Mouse (Mus musculus) urinary bladder, adult 18-20 months (tissue): ENCODE data around the gene Amot.

ENCODE experiments used
- DNase-seq, 2 experiments: peaks; one replicate each; pipeline ENCODE4 v3.0.0; 2022; ENCODE audit warnings: low spot score in 2 of 2, mixed read lengths in 2 of 2

Amot gene

GRCm38 (mm10) chrX:145482383-145482782 is 22.6 kb downstream of the Amot start:
- DNase-seq: no peak

GRCm38 (mm10) chrX:145479942-145480341 is 25.0 kb downstream of the Amot start:
- DNase-seq: no peak

- DNase-seq: no peak
These were observed 27.2 kb downstream of the Amot start for GRCm38 (mm10) chrX:145477725-145478194.

DNA sequence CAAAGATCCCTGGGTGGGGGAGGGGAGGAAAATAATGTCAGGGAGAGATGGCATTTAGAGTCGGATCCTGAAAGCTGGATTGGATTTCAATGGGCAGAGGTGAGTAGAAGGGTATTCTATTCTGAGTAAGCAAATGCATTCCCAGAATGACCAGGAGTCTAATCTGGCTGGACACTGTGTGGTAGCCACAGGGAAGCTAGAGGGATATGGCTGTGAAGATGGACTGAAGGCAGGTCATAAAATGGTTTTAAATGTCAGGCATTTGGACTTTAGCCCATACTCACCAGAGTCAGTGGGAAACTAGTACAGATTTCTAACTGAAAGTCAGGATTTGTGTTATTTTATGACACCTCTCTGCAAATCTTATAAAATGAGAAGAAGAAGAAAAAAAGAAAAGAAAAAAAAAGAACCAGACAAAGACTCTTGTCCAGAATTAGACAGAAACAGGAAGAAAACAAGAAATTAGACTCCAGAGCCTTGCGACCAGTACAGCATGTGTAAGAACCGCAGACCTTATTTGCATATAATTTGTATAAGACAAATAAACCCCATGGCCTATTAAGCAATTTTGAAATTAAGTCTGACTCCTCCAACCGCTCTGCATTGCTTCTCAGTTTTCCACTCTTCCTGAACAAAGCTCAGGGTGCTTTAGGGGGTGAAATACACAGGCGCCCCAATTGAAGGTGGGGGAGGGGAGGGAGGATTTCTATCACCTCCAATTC is 27.8 kb downstream of the Amot start:
- no peak for DNase-seq

- DNase-seq: no peak
These were observed 36.7 kb downstream of the Amot start for GRCm38 (mm10) chrX:145468264-145468663.

- no peak for DNase-seq
These were observed 41.5 kb downstream of the Amot start for GRCm38 (mm10) chrX:145463524-145463923.

- no peak for DNase-seq
These were observed 43.6 kb downstream of the Amot start for GRCm38 (mm10) chrX:145461339-145461738.

DNA sequence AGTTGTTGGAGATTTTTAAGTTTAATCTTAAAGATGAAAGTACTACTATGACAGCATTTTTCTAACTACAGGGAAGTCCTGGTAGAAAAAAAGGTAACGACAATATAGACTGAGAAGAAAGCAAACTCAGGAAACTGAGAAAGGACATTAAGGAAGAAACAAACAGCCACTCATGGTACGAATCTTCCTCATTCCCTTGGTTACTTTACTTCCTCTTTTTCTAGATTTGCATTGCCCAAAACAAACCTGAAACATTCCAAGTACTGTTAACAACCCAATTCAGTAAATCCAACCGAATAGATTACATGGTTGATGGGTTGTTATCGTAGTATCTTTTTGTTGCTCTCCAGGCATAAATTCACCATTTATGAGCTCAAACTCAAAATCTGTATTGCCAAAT is 48.7 kb downstream of the Amot start:
- DNase-seq: no peak

DNA sequence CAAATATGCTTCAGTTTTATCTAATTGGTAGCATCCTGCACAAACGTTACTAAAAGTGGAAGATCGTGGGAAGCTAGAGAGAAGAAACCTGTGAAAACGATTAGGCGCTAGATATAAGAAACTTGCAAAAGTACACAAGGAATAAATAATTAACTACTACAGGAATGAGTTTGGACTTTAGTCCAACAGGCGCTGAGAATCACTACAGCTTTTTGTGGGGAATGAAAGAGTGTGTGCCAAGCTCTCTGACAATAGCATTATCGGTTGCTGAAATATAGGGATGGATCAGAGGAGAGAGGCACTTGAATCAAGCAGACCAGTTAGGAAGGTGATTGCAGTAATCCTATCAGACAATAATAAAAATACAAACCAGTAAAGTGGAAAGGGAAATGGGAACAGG is 49.4 kb downstream of the Amot start:
- DNase-seq: no peak

DNA sequence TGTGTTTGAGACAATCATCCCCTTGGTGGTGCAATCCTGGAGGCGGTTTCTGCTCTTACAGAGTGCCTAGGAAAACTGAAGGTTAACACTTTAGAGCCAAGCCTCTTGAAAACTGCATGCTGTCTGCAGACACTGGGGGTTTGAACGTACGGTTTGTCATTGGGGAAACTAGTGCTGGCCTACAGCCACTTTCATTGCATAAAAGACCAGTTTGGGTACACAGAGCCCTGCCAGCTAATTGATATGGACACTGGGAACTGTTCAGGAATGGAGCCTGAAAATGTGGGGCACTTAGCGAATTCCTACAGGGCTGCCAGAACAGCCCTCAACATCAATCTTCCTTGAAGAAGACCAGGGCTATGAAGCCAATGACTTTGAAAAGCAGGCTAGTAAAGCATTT is 50.2 kb downstream of the Amot start:
- no peak for DNase-seq

DNA sequence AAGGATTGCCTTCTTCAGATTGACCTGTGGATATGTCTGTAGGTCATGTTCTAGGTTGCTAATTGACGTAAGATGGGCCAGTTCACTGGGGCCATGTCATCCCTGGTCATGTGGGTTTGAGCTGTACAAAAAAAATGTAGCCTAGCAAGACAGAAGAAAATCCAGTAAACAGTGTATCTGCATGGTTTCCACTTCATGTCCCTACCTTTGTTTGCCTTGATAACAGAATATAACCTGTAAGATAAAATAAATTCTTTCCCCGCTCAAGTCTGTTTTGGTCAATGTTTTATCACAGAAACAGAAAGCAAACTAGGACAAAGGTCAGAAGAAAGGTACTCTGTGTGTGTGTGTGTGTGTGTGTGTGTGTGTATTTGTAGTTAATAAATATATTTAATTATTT is 63.5 kb downstream of the Amot start:
- DNase-seq: no peak

DNA sequence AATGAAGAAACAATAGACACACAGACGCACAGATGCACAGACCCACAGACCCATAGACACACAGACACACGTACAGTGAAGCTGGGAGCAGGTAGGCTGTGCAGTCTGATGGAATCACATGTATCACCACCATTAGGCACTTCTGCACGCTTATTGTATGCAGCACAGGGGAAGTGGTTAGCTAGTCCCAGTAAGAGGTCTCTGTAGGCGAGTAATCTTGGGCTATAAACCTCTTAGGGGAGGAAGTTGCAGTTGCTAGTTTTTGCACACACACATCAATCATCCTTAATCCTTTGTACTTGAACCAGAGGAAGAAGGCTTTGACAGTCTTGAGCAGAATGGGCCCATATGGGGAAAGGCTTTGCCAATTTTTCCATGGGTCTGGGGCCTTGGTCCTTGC is 71.3 kb downstream of the Amot start:
- DNase-seq: no peak

GRCm38 (mm10) chrX:145430836-145431570 is 74.0 kb downstream of the Amot start:
- no peak for DNase-seq

DNA sequence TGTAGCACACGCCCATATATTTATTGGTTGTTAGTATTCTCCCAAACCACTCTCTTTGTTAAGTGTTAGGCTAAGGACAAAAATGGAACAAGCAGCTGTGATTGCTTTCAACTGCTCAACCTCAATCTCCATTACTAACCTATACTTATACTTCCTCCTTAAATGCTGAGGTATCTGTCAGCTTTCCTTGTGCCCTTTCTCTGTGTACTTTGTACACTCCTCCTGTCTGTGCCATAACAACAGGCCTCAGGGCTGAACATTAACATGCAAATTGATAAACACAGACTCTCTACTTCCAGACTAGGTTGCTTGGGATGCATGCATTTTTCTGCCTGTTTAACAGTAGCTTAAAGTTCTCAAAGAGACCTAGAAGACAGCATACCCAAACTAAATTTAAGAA is 76.2 kb downstream of the Amot start:
- no peak for DNase-seq

- DNase-seq: no peak
These were observed 81.0 kb downstream of the Amot start for GRCm38 (mm10) chrX:145424026-145424425.

DNA sequence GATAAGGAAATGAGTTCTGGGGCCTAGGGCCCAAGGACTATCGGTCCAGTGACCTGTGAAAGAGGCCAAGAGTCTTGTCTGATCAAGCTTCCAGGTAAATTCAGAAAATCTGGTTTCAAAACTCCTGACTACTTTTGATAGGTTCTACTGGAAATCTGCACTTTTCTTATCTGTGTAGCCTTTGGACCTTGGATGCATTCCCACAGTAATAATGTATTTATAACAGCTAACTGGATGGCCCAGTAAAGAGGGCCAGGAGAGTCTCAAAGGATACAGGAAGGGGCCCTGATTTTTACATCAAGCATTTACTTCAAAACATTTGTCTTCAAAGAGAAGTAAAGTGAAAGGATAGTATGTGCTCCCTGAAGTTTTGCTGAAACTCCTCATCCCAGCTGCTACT is 90.7 kb downstream of the Amot start:
- no peak for DNase-seq

GRCm38 (mm10) chrX:145411425-145411824 is 93.6 kb downstream of the Amot start:
- no peak for DNase-seq

GRCm38 (mm10) chrX:145406052-145406451 is 98.9 kb downstream of the Amot start:
- no peak for DNase-seq

DNA sequence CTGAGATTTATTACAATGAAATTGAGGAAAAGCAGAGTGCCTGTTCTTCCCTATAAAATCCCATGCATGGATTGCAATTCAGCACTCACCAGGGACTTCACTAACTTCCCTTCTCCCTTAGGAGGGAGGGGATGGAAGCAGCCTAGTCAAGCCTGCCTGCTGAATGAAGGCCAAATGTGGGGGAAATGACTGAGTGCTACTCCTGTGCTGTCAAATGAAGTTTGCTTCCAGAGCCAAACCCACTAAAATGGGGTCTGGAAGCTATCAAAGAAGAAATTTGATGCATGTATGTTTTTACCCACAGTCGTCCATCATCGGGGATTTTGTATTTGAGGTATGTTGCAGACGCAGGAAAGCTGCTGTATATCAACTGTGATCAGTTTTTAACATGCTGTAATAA is 103.1 kb downstream of the Amot start:
- no peak for DNase-seq

GRCm38 (mm10) chrX:145399236-145399635 is 105.7 kb downstream of the Amot start:
- no peak for DNase-seq
